Comparison of ENCODE assay signal across 28 mouse cellular contexts in genomic region chr4:46347141-46347540, GRCm38 (mm10). TPM values are rescaled to one million over a fixed set of nuclear protein-coding genes. Genes with fewer than 3 reads are reported as not detected.
DNase-seq lines count a peak whose midpoint lies in the region; ATAC-seq lines count a peak whose summit lies in the region.
"Had no signal": no experiment of that assay in that cellular context is flagged by ENCODE, and none has a peak within 500 bp of the region (broad histone marks: within the 10 kb centered on the region; RNA-seq: fewer than 3 reads in every experiment).

No protein-coding gene starts in this region.

- no peak overlapping the region for H3K27ac ChIP-seq in forebrain, embryonic 11.5 days (ENCODE audit: low read depth, low read length)
- H3K27ac ChIP-seq in forebrain, embryonic 15.5 days (replicated peaks), result no peak overlapping the region
- no peak overlapping the region for H3K27ac ChIP-seq in limb, embryonic 11.5 days (replicated peaks; ENCODE audit: low read depth, low read length)
- no peak overlapping the region for H3K27ac ChIP-seq in limb, embryonic 10.5 days
- no peak overlapping the region for H3K27ac ChIP-seq in intestine, embryonic 16.5 days (ENCODE audit: low read length)
- H3K27ac ChIP-seq: forebrain, embryonic 12.5 days; heart, adult 2 months; heart, embryonic 10.5 days; heart, embryonic 13.5 days; hindbrain, embryonic 14.5 days had no signal

- WGBS in forebrain, embryonic 11.5 days, result 11% methylated on average over 4 of the region's 4 CpGs
- WGBS in forebrain, embryonic 15.5 days, result 8% methylated on average over 4 of the region's 4 CpGs
- WGBS in limb, embryonic 11.5 days, result 8% methylated on average over 4 of the region's 4 CpGs
- 11% methylated on average over 4 of the region's 4 CpGs for WGBS in limb, embryonic 10.5 days
- 8% methylated on average over 4 of the region's 4 CpGs for WGBS in intestine, embryonic 16.5 days

- H3K36me3 ChIP-seq in forebrain, embryonic 11.5 days (ENCODE audit: control insufficient read depth, insufficient read depth, low read length), result no peaks in the 10 kb centered on the region
- no peaks in the 10 kb centered on the region for H3K36me3 ChIP-seq in forebrain, embryonic 15.5 days
- H3K36me3 ChIP-seq in limb, embryonic 11.5 days (ENCODE audit: control insufficient read depth, insufficient read depth, low read length), result no peaks in the 10 kb centered on the region
- H3K36me3 ChIP-seq in limb, embryonic 10.5 days, result no peaks in the 10 kb centered on the region
- no peaks in the 10 kb centered on the region for H3K36me3 ChIP-seq in intestine, embryonic 16.5 days (ENCODE audit: control insufficient read depth, insufficient read depth, low read length)
- H3K36me3 ChIP-seq: forebrain, embryonic 12.5 days; G1E; heart, embryonic 10.5 days; heart, embryonic 13.5 days had no signal

- H3K9me3 ChIP-seq in forebrain, embryonic 11.5 days (ENCODE audit: control insufficient read depth, low read length), result no peaks in the 10 kb centered on the region
- no peaks in the 10 kb centered on the region for H3K9me3 ChIP-seq in forebrain, embryonic 15.5 days
- H3K9me3 ChIP-seq in limb, embryonic 11.5 days (ENCODE audit: control insufficient read depth, low read length), result no peaks in the 10 kb centered on the region
- H3K9me3 ChIP-seq in limb, embryonic 10.5 days (replicated peaks), result no peaks in the 10 kb centered on the region
- H3K9me3 ChIP-seq in intestine, embryonic 16.5 days (ENCODE audit: control insufficient read depth, low read length), result no peaks in the 10 kb centered on the region
- H3K9me3 ChIP-seq: forebrain, embryonic 12.5 days; heart, embryonic 10.5 days; heart, embryonic 13.5 days had no signal

- no peak for ATAC-seq in forebrain, embryonic 11.5 days (replicated peaks; ENCODE audit: low FRiP score)
- ATAC-seq in forebrain, embryonic 15.5 days (replicated peaks), result no peak
- no peak for ATAC-seq in limb, embryonic 11.5 days (ENCODE audit: insufficient number of reproducible peaks, low FRiP score, low TSS enrichment, low read depth)
- no peak for ATAC-seq in intestine, embryonic 16.5 days
- ATAC-seq: Patski had no signal

- H3K27me3 ChIP-seq in forebrain, embryonic 11.5 days (ENCODE audit: control insufficient read depth, insufficient read depth, low read length), result peaks cover 84% of the 10 kb centered on the region
- H3K27me3 ChIP-seq in forebrain, embryonic 15.5 days, result peaks cover 94% of the 10 kb centered on the region
- peaks cover 88% of the 10 kb centered on the region for H3K27me3 ChIP-seq in limb, embryonic 11.5 days (ENCODE audit: control insufficient read depth, insufficient read depth, low read length)
- H3K27me3 ChIP-seq in limb, embryonic 10.5 days (ENCODE audit: low read depth, poor library complexity, severe bottlenecking), result peaks cover 100% of the 10 kb centered on the region
- H3K27me3 ChIP-seq in intestine, embryonic 16.5 days (replicated peaks; ENCODE audit: control insufficient read depth, insufficient read depth, low read length), result peaks cover 94% of the 10 kb centered on the region
- H3K27me3 ChIP-seq: CH12.LX had no signal

- H3K9ac ChIP-seq in forebrain, embryonic 11.5 days (ENCODE audit: low read length), result no peak overlapping the region
- no peak overlapping the region for H3K9ac ChIP-seq in forebrain, embryonic 15.5 days (replicated peaks)
- H3K9ac ChIP-seq in limb, embryonic 11.5 days (ENCODE audit: low read length), result no peak overlapping the region
- no peak overlapping the region for H3K9ac ChIP-seq in intestine, embryonic 16.5 days (ENCODE audit: low read depth, low read length)
- H3K9ac ChIP-seq: forebrain, embryonic 12.5 days; heart, embryonic 13.5 days; hindbrain, embryonic 14.5 days had no signal

- H3K4me2 ChIP-seq in forebrain, embryonic 11.5 days (ENCODE audit: low read depth, low read length, severe bottlenecking), result no peak overlapping the region
- H3K4me2 ChIP-seq in forebrain, embryonic 15.5 days (replicated peaks), result no peak overlapping the region
- H3K4me2 ChIP-seq in limb, embryonic 11.5 days (ENCODE audit: low read depth, severe bottlenecking), result no peak overlapping the region
- H3K4me2 ChIP-seq in intestine, embryonic 16.5 days (ENCODE audit: low read depth, low read length), result no peak overlapping the region
- H3K4me2 ChIP-seq: forebrain, embryonic 12.5 days; heart, embryonic 13.5 days; hindbrain, embryonic 14.5 days had no signal

- no peak overlapping the region for H3K4me3 ChIP-seq in forebrain, embryonic 11.5 days (ENCODE audit: low read depth, low read length)
- H3K4me3 ChIP-seq in forebrain, embryonic 15.5 days, result no peak overlapping the region
- H3K4me3 ChIP-seq in limb, embryonic 11.5 days (ENCODE audit: low read depth, low read length), result no peak overlapping the region
- no peak overlapping the region for H3K4me3 ChIP-seq in limb, embryonic 10.5 days
- no peak overlapping the region for H3K4me3 ChIP-seq in intestine, embryonic 16.5 days (ENCODE audit: low read length)
- H3K4me3 ChIP-seq: forebrain, embryonic 12.5 days; heart, adult 2 months; heart, embryonic 10.5 days; heart, embryonic 13.5 days had no signal

- 0 out of 2 replicates have a peak, but pooled peaks cover 2% of the 10 kb centered on the region for H3K4me1 ChIP-seq in forebrain, embryonic 11.5 days (replicated peaks; ENCODE audit: control insufficient read depth, insufficient read depth, low read length)
- peaks cover 24% of the 10 kb centered on the region for H3K4me1 ChIP-seq in forebrain, embryonic 15.5 days
- H3K4me1 ChIP-seq in limb, embryonic 11.5 days (ENCODE audit: control insufficient read depth, insufficient read depth, low read length), result no peaks in the 10 kb centered on the region
- peaks cover 31% of the 10 kb centered on the region for H3K4me1 ChIP-seq in limb, embryonic 10.5 days
- H3K4me1 ChIP-seq in intestine, embryonic 16.5 days (ENCODE audit: control insufficient read depth, insufficient read depth, low read length), result peaks cover 16% of the 10 kb centered on the region; the same call in 1 of the 2 replicates

- peak; percentile 43 for DNase-seq in forebrain, embryonic 11.5 days (ENCODE audit: low spot score)
- peak; percentile 42 for DNase-seq in limb, embryonic 11.5 days (ENCODE audit: low spot score)
- no peak for DNase-seq in limb, embryonic 10.5 days (ENCODE audit: low spot score)
- DNase-seq in retina, postnatal 1 day, result peak; percentile 4
- no peak for DNase-seq in retina, embryonic 14.5 days (ENCODE audit: low spot score)
- DNase-seq: adrenal gland, postnatal 10 days; adrenal gland, postnatal 36 days; B cell, adult 2 months; cerebellum, adult 18-20 months; cerebellum, adult 9-10 months; cerebellum, postnatal 14 days; gastrocnemius, postnatal 10 days; gastrocnemius, postnatal 36 days; heart, adult 2 months; heart, postnatal 14 days; heart, postnatal 4 days had no signal

RNA-seq across cellular contexts. Expression of gene Foxe1, which starts 3.7 kb away (rescaled TPM):
- 0.08 TPM in 1 of 2 replicates, not detected in the other for polyA plus RNA-seq in forebrain, embryonic 11.5 days (2014; fragmentation: Nextera tagmentation; extraction: Ambion mirVana)
- polyA plus RNA-seq in forebrain, embryonic 15.5 days (2015; fragmentation: Nextera tagmentation; extraction: Ambion mirVana), result not detected in 2 replicates
- polyA plus RNA-seq in limb, embryonic 11.5 days (2014; fragmentation: Nextera tagmentation; extraction: Ambion mirVana), result not detected in 2 replicates
- 0.35 TPM in 1 of 2 replicates, not detected in the other for polyA plus RNA-seq in limb, embryonic 10.5 days (2016; fragmentation: Nextera tagmentation; extraction: Ambion mirVana)
- polyA plus RNA-seq in intestine, embryonic 16.5 days (2015; fragmentation: Nextera tagmentation; extraction: Ambion mirVana), result not detected in 2 replicates
- polyA plus RNA-seq: forebrain, embryonic 12.5 days; forebrain, embryonic 16.5 days; G1E; heart, adult 2 months; heart, embryonic 13.5 days; heart, embryonic 16.5 days; hindbrain, embryonic 14.5 days; intestine, embryonic 14.5 days; Patski had no signal

RNA-seq across cellular contexts. Expression of gene Trmo, which starts 42.1 kb away (rescaled TPM):
- polyA plus RNA-seq in forebrain, embryonic 11.5 days (2014; fragmentation: Nextera tagmentation; extraction: Ambion mirVana), result 10.9 and 11.6 TPM in 2 replicates
- polyA plus RNA-seq in forebrain, embryonic 15.5 days (2015; fragmentation: Nextera tagmentation; extraction: Ambion mirVana), result 11.5 and 12.7 TPM in 2 replicates
- 10.2 and 11.0 TPM in 2 replicates for polyA plus RNA-seq in limb, embryonic 11.5 days (2014; fragmentation: Nextera tagmentation; extraction: Ambion mirVana)
- 11.5 and 11.9 TPM in 2 replicates for polyA plus RNA-seq in limb, embryonic 10.5 days (2016; fragmentation: Nextera tagmentation; extraction: Ambion mirVana)
- polyA plus RNA-seq in intestine, embryonic 16.5 days (2015; fragmentation: Nextera tagmentation; extraction: Ambion mirVana), result 12.5 and 13.0 TPM in 2 replicates

Comparison
In these comparisons a context has a peak if more than half of its experiments do, and no peak if none do; other contexts are left out.
1. DNase-seq: peak in forebrain, embryonic 11.5 days (single experiment), limb, embryonic 11.5 days (single experiment) and retina, postnatal 1 day (single experiment); none in limb, embryonic 10.5 days (single experiment) and retina, embryonic 14.5 days (single experiment).